Mouse (Mus musculus) kidney, postnatal 25 days (tissue): Measurements from ENCODE around the gene Rpl27a.

ENCODE experiments used
- DNase-seq, 2 experiments: peaks; one replicate each; pipeline ENCODE4 v3.0.0; 2021; ENCODE audit warnings: mixed read lengths in 2 of 2

Rpl27a gene

GRCm38 (mm10) chr7:109525740-109526663, 7.1 kb downstream of the Rpl27a start:
- peak; percentile 44 to 66 for DNase-seq

GRCm38 (mm10) chr7:109527536-109527935, 8.6 kb downstream of the Rpl27a start:
- DNase-seq = no peak

GRCm38 (mm10) chr7:109528356-109528755, 9.4 kb downstream of the Rpl27a start:
- DNase-seq = peak; percentile 57 to 69

GRCm38 (mm10) chr7:109529741-109530140, 10.8 kb downstream of the Rpl27a start:
- DNase-seq = no peak

DNA sequence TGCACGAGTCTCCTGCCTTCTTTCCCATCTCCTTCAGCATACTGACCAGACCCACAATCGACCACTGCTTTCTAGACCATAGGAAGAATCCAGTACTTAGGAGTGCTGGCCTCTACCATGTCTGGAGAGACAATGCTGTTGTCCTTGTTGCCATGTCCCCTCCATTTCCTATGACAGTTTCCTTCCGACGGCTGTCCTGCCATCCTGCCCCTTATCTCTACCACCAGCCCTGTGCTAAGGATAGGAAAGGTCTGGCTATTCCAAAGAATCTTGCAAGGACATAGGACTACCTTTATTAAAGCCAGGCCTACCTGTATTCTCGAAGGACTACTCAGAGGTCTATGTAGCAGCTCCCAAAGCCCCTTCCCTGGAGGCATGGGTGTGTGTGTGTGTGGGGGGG, 12.6 kb downstream of the Rpl27a start:
- DNase-seq = no peak

DNA sequence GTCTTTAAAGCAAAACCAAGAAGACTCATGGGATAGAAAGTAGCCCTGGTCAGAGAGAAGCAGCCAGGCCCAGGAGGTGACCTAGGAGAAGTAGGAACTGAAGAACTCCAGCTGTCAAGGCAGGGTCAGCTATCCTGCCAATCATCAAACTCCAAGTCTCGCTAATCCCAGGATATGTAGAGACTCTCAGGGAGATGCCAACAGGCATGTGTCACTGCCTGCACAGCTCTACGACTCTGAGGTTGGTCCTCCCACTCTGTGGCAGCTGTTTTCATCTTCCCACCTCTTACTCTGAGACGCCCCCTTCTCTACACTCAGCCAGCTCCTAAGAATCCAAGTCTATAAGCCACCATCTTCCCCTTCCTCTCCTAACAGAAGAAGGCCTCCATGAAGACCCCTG, 13.7 kb downstream of the Rpl27a start:
- no peak for DNase-seq

DNA sequence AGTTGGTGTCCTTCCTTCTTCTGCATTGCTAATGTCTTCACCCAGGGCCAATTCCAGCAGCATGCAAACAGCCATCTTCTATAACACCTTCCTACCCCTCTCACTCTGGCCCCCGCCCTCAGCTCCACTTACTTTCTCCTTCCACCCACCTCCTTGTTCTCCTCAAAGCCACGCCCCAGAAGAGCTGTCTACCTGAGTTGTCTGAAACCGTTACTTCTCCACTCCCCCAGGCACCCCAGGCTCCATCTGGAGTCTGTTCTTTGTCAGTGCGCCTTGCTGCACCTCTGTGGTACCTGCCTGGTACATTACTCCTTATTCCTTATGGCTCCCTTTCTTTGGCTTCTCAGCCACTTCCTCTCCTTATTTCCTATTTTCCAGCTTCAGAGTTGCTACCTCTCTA, 14.2 kb downstream of the Rpl27a start:
- DNase-seq = no peak

- DNase-seq = no peak
These were observed 14.9 kb downstream of the Rpl27a start for GRCm38 (mm10) chr7:109533888-109534287.

GRCm38 (mm10) chr7:109534921-109535320, 16.0 kb downstream of the Rpl27a start:
- DNase-seq = no peak

GRCm38 (mm10) chr7:109536451-109536946, 17.6 kb downstream of the Rpl27a start:
- peak; percentile 59 to 70 for DNase-seq

- no peak for DNase-seq
These were observed 22.0 kb downstream of the Rpl27a start for GRCm38 (mm10) chr7:109540902-109541301.

GRCm38 (mm10) chr7:109541609-109542363, 22.8 kb downstream of the Rpl27a start:
- no peak for DNase-seq

- DNase-seq = no peak
These were observed 23.3 kb downstream of the Rpl27a start for GRCm38 (mm10) chr7:109542364-109542628.

GRCm38 (mm10) chr7:109544792-109545191, 25.8 kb downstream of the Rpl27a start:
- no peak for DNase-seq

DNA sequence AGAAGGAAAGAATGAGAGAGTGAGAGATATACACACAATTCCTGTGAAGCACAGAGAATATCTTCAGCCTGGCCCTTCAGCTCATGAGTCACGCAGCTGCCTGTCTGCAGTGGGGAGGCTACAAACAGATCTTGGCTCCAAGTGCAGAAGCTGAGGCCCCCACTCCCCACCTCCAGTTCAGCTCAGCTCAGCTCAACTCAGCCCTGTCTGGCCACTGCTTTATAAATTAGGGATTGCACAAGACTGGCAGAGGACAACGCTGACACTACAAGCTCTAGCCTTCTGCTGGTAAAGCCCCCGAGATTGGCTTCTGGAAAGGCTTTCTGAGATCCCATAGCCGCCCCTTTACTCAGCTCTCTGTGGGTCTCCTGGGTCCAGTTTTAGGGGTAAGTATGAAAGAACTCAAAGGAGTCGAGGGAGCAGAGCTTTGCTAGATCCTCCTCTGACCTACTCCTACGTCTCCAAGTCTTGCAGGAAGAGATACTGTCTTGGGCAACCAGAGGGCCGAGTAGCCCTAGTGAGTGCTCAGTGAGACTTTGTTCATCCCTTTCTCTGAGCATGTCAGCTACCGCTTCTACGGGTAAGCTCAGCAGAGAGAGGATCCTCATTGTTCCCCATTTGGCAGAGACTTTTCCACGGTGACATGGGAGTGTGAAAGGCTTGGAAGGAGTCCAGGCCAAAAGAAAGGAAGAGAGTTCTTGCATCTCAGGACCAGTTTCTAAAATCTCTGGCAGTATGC, 26.5 kb downstream of the Rpl27a start:
- DNase-seq = no peak

DNA sequence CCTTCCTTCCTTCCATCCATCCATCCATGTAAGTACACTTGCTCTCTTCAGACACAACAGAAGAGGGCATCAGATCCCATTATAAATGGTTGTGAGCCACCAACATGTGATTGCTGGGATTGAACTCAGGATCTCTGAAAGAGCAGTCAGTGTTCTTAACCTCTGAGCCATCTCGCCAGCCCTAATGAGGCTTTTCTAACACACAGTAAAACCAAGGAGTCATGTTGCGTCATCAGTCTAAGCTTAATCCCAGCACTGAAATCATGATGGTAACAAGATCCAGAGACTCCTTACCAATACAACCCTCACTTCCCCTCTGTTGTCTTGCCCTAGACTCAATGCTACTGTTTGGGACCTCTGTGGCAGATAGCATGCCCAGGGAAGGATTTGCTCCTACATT, 27.2 kb downstream of the Rpl27a start:
- no peak for DNase-seq

DNA sequence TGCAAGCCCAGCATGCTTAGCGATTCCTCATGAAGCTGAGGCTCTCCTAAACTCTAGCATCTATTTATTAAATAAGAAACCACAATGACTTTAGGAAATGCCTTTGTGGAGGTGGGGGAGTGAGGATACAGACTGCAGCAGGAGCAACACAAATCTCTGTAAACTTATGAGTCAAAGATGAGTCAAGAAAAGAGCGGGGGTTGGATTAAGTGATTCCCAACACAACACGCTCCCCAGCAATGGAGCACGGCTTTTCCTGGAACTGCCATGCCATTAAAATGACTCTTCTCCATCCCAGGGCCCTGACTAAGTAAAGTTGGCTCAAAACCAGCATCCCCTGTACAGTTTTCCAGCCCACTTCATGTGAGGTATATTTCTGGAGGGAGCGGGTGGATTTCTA, 27.8 kb downstream of the Rpl27a start:
- DNase-seq = no peak

DNA sequence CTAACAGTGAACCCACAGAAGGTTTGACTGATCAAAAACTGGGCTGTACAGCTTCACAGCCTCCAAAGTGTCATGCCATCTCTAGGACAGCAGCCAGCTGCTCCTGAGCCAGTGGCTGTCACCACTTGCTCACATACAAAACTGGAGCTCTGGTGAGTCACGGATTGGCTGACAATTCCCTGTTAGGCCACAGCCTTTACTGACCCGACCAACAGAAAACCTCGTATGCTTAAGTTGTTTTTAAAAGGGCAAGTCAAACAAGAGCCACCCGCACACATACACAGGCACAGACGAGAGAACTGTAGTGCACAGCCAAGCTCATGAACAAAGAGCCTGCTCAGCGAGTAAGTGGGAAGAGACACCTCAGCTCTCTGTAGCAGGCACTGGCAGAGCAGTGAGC, 40.6 kb downstream of the Rpl27a start:
- DNase-seq = peak in 1 of 2 experiments; percentile 41

DNA sequence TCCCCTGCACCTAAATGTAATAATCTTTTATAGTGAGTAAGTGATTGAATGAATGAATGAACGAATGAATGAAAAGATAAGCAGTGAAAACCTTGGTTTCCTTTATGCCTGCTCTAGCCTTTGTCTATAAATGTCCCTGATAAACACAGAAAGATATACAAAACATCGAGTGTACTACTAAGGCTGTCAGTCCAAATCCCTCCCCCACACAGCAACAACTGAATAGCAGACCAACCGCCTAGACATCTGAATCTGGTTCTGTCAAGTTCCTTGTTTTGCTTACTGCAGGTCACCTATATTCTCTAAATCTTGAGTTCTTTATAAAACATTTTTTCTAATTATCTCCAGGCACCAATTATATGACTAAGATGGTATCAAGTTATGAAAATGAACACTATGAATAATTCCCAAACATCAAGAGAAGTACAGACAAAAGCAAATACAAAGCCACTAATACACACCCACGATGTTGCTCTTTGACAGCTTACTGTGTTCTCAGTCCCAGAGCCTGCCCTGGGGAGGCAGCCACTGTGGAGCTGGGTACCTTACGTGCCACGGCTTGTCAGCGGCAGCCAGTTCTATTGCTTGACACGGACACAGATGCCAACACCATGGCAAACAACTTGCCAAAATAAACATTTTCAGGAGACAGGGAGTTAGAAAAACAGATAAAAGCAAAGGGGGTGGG, 42.7 kb downstream of the Rpl27a start:
- DNase-seq = peak; percentile 29 to 60

GRCm38 (mm10) chr7:109562154-109562599, 43.2 kb downstream of the Rpl27a start:
- DNase-seq = no peak

DNA sequence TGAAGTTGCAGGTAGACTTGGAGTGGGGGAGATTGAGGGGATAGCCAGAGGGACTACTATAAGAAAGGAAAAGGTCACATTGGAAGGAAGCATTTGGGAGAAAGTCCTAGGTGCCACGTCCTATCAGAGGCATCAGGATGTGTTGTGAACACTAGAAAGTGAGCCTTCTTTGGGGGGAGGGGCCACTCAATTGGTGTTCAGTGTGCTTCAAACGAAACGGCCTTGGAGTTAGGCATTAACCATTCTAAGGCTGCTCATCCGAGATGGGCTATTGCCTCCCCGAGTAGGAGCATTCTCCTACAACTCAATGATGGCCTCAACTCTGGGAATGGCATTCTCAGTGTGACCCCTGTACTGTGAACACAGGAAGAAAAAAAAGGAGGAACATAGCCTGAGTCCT, 43.7 kb downstream of the Rpl27a start:
- peak; percentile 31 to 46 for DNase-seq

DNA sequence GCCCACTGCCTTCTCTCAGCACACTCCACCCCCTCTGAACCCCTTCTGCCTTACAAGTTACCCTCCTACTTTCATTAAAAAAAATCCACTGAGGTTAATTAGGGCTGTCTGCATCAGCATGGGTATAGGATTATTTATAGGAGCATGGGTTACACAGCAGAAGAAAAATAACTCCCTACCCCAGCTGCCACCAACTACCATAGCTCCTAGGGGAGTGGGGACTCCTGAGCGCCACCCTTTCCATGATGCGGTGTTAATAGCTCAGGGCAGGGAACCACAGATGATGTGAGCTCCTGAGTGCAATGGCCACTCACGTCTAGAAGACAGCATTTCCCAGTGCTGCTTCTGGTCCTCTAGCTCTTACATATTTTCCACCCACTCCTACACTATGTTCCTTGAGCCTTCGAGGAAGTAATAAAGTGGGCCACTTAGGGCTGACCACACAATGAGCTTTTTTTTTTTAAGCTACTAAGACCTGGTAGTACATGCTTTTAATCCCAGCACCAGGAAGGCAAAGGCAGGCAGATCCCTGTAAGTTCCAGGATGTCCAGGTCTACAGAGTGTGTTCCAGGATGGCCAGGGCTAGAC, 44.9 kb downstream of the Rpl27a start:
- DNase-seq = no peak
